Mouse (Mus musculus) C2C12 (cell line): ENCODE results near the gene Zfp513. TPM values are rescaled to one million over a fixed set of nuclear protein-coding genes. Genes with fewer than 3 reads are reported as not detected.

Experiments used
- H3K27me3 ChIP-seq: one replicate; pipeline ENCODE4 v1.6.1; 2011; ENCODE audit not compliant: control insufficient read depth, insufficient read depth, insufficient read length
- H3K36me3 ChIP-seq: one replicate; pipeline ENCODE4 v1.6.1; 2011; ENCODE audit not compliant: control insufficient read depth, insufficient read depth
- H3K4me3 ChIP-seq: one replicate; pipeline ENCODE4 v1.5.1; 2011; ENCODE audit warnings: mild to moderate bottlenecking, control low read depth; ENCODE audit not compliant: poor library complexity, insufficient read depth, severe bottlenecking
- H3K79me2 ChIP-seq: one replicate; pipeline ENCODE4 v1.6.1; 2011; ENCODE audit not compliant: control insufficient read depth, insufficient read depth
- H3K79me3 ChIP-seq: one replicate; pipeline ENCODE4 v1.6.1; 2011; ENCODE audit warnings: low read depth, control low read depth
- H3ac ChIP-seq: one replicate; pipeline ENCODE3; 2011; ENCODE audit warnings: low read depth; ENCODE audit not compliant: control insufficient read depth, insufficient read length
- CEBPB ChIP-seq: IDR thresholded peaks from one replicate; pipeline ENCODE4 v1.6.1; 2011; ENCODE audit warnings: low read depth, mild to moderate bottlenecking, control low read depth, moderate library complexity
- CTCF ChIP-seq: IDR thresholded peaks from one replicate; pipeline ENCODE4 v1.5.1; 2011; ENCODE audit not compliant: control insufficient read depth, insufficient read depth, insufficient read length
- FOSL1 ChIP-seq: IDR thresholded peaks from one replicate; pipeline ENCODE4 v1.8.0; 2011; ENCODE audit warnings: mild to moderate bottlenecking, low read length; ENCODE audit not compliant: poor library complexity, insufficient read depth, severe bottlenecking
- MAX ChIP-seq: IDR thresholded peaks from one replicate; pipeline ENCODE4 v1.6.1; 2011; ENCODE audit warnings: mild to moderate bottlenecking, control low read depth
- MYOD1 ChIP-seq: IDR thresholded peaks from one replicate; pipeline ENCODE4 v1.6.1; 2011; ENCODE audit warnings: low read depth; ENCODE audit not compliant: control insufficient read depth, insufficient read length
- MYOG ChIP-seq: IDR thresholded peaks from one replicate; pipeline ENCODE4 v1.6.1; 2011; ENCODE audit not compliant: control insufficient read depth, insufficient read length; ENCODE audit errors: extremely low read depth
- USF1 ChIP-seq: IDR thresholded peaks from one replicate; pipeline ENCODE4 v1.6.1; 2011; ENCODE audit warnings: low read depth, mild to moderate bottlenecking, control low read depth, moderate library complexity
- polyA plus RNA-seq: library from polyadenylated mRNA; unstranded; fragments of >200 nt; fragmentation: generic; extraction: Trizol; gene quantifications from one replicate; pipeline ENCODE4 v1.2.1, GENCODE M21; 2012; ENCODE audit warnings: missing spikeins

Zfp513 gene
- polyA plus RNA-seq, 1 experiment: 20.9 TPM

- peaks cover 93% of the 10 kb centered on the region for H3K36me3 ChIP-seq
- H3K79me3 ChIP-seq: no peaks in the 10 kb centered on the region
- no peak overlapping the region for H3K4me3 ChIP-seq
- TF ChIP-seq USF1 (no peak), MYOD1 (no peak), CEBPB (no peak), MYOG (no peak)
- peaks cover under 1% of the 10 kb centered on the region for H3K79me2 ChIP-seq
- no peaks in the 10 kb centered on the region for H3K27me3 ChIP-seq
- H3ac ChIP-seq: no peak overlapping the region
These were observed 33.5 kb downstream of the Zfp513 start for GRCm38 (mm10) chr5:31168630-31169029.

- Histone ChIP-seq H3K27me3 (no peaks in the 10 kb centered on the region), H3K79me3 (no peaks in the 10 kb centered on the region), H3K79me2 (no peaks in the 10 kb centered on the region), H3K36me3 (peaks cover 93% of the 10 kb centered on the region), H3K4me3 (no peak overlapping the region), H3ac (no peak overlapping the region)
- TF ChIP-seq MAX: no peak
- TF ChIP-seq USF1: no peak
- no peak for TF ChIP-seq FOSL1
- no peak for TF ChIP-seq MYOD1
These were observed 37.2 kb downstream of the Zfp513 start for GRCm38 (mm10) chr5:31164878-31165277.

- Histone ChIP-seq H3K79me3 (no peaks in the 10 kb centered on the region), H3K36me3 (peaks cover 96% of the 10 kb centered on the region)
- TF ChIP-seq CEBPB (no peak), MYOD1 (no peak), CTCF (no peak), MAX (no peak), USF1 (no peak), MYOG (no peak), FOSL1 (no peak)
These were observed 39.6 kb downstream of the Zfp513 start for GRCm38 (mm10) chr5:31162462-31162861.

GRCm38 (mm10) chr5:31154152-31154553 is 48.0 kb downstream of the Zfp513 start, which contains the start of gene Mpv17:
Gene Mpv17 (minus strand): TSS chr5:31154251.
- TF ChIP-seq MAX (no peak), USF1 (peak; percentile 95), FOSL1 (no peak), CEBPB (no peak), MYOD1 (no peak), MYOG (no peak), CTCF (no peak)
- no peaks in the 10 kb centered on the region for H3K79me3 ChIP-seq
- H3K79me2 ChIP-seq: no peaks in the 10 kb centered on the region
- peak within 1 kb of the TSS; percentile 63 for H3ac ChIP-seq
- peaks cover 46% of the 10 kb centered on the region for H3K36me3 ChIP-seq
- H3K4me3 ChIP-seq: peak within 1 kb of the TSS; percentile 27
- no peaks in the 10 kb centered on the region for H3K27me3 ChIP-seq

More at GRCm38 (mm10) chr5:31162462-31162861, 39.6 kb downstream of the Zfp513 start:
- H3ac ChIP-seq: no peak overlapping the region
- H3K27me3 ChIP-seq: no peaks in the 10 kb centered on the region
- no peak overlapping the region for H3K4me3 ChIP-seq
- no peaks in the 10 kb centered on the region for H3K79me2 ChIP-seq

- no peaks in the 10 kb centered on the region for H3K79me2 ChIP-seq
- no peaks in the 10 kb centered on the region for H3K79me3 ChIP-seq
- H3K4me3 ChIP-seq: peak overlapping the region; percentile 27
- no peaks in the 10 kb centered on the region for H3K27me3 ChIP-seq
- peak overlapping the region; percentile 10 for H3ac ChIP-seq
- H3K36me3 ChIP-seq: peaks cover 41% of the 10 kb centered on the region
- no peak for TF ChIP-seq MAX
These were observed 48.5 kb downstream of the Zfp513 start for GRCm38 (mm10) chr5:31153516-31154151.

GRCm38 (mm10) chr5:31151746-31152145 is 50.4 kb downstream of the Zfp513 start:
- H3ac ChIP-seq: no peak overlapping the region
- no peak overlapping the region for H3K4me3 ChIP-seq
- H3K79me3 ChIP-seq: no peaks in the 10 kb centered on the region
- H3K36me3 ChIP-seq: peaks cover 23% of the 10 kb centered on the region
- peak; percentile 88 for TF ChIP-seq FOSL1
- no peak for TF ChIP-seq MYOD1
- no peak for TF ChIP-seq MYOG
- TF ChIP-seq CEBPB: no peak
- no peaks in the 10 kb centered on the region for H3K27me3 ChIP-seq
- H3K79me2 ChIP-seq: no peaks in the 10 kb centered on the region
